ENCODE assay signal across 9 mouse cellular contexts in genomic region chr2:168979742-168980141, GRCm38 (mm10). TPM values are rescaled to one million over a fixed set of nuclear protein-coding genes. Genes with fewer than 3 reads are reported as not detected.
DNase-seq lines count a peak whose midpoint lies in the region; ATAC-seq and TF ChIP-seq lines count a peak whose summit lies in the region.
"Had no signal": no experiment of that assay in that cellular context is flagged by ENCODE, and none has a peak within 500 bp of the region (broad histone marks: within the 10 kb centered on the region; RNA-seq: fewer than 3 reads in every experiment).

No protein-coding gene starts in this region.

- ATAC-seq in limb, embryonic 11.5 days (ENCODE audit: insufficient number of reproducible peaks, low FRiP score, low TSS enrichment, low read depth), result no peak
- ATAC-seq in liver, embryonic 14.5 days (ENCODE audit: insufficient read depth), result no peak
- ATAC-seq in forebrain, embryonic 14.5 days, result no peak

- TF ChIP-seq CTCF in bone marrow, adult 2 months (IDR thresholded peaks at IDR 0.05; ENCODE audit: control insufficient read depth, insufficient read depth, low read length), result 0 out of 2 replicates have a peak, but pooled peaks have one; percentile 17
- TF ChIP-seq CTCF in liver, embryonic 14.5 days (IDR thresholded peaks at IDR 0.05; ENCODE audit: low read depth), result peak; percentile 66

- no peaks in the 10 kb centered on the region for H3K27me3 ChIP-seq in limb, embryonic 11.5 days (ENCODE audit: control insufficient read depth, insufficient read depth, low read length)
- H3K27me3 ChIP-seq in limb, embryonic 10.5 days (ENCODE audit: low read depth, poor library complexity, severe bottlenecking), result no peaks in the 10 kb centered on the region
- no peaks in the 10 kb centered on the region for H3K27me3 ChIP-seq in liver, embryonic 14.5 days (ENCODE audit: control insufficient read depth, insufficient read depth, low read length)
- H3K27me3 ChIP-seq in forebrain, embryonic 14.5 days (replicated peaks; ENCODE audit: control insufficient read depth, insufficient read depth, low read length), result no peaks in the 10 kb centered on the region

- no peak for TF ChIP-seq POLR2A in bone marrow, adult 2 months (IDR thresholded peaks at IDR 0.05; ENCODE audit: borderline replicate concordance, control insufficient read depth, low read depth, low read length)

- no peaks in the 10 kb centered on the region for H3K4me1 ChIP-seq in limb, embryonic 11.5 days (ENCODE audit: control insufficient read depth, insufficient read depth, low read length)
- peaks cover 9% of the 10 kb centered on the region for H3K4me1 ChIP-seq in limb, embryonic 10.5 days
- H3K4me1 ChIP-seq in bone marrow, adult 2 months (ENCODE audit: control insufficient read depth, insufficient read depth, low read length), result no peaks in the 10 kb centered on the region
- no peaks in the 10 kb centered on the region for H3K4me1 ChIP-seq in liver, embryonic 14.5 days (replicated peaks; ENCODE audit: control insufficient read depth in 2 of 2, insufficient read depth in 2 of 2, low read length in 1 of 2)
- no peaks in the 10 kb centered on the region for H3K4me1 ChIP-seq in forebrain, embryonic 14.5 days (ENCODE audit: control insufficient read depth, insufficient read depth, low read length)

- H3K4me2 ChIP-seq in limb, embryonic 11.5 days (ENCODE audit: low read depth, severe bottlenecking), result no peak overlapping the region
- H3K4me2 ChIP-seq in liver, embryonic 14.5 days (ENCODE audit: low read depth), result peak overlapping the region; percentile 32
- H3K4me2 ChIP-seq in forebrain, embryonic 14.5 days (ENCODE audit: low read length), result no peak overlapping the region

- 52% methylated on average over 10 of the region's 11 CpGs for WGBS in limb, embryonic 11.5 days
- WGBS in limb, embryonic 10.5 days, result 46% methylated on average over 11 of the region's 11 CpGs
- 74% methylated on average over 11 of the region's 11 CpGs for WGBS in bone marrow, adult 2 months
- 64% methylated on average over 11 of the region's 11 CpGs for whole genome bisulfite sequencing in liver, embryonic 14.5 days (ENCODE audit: insufficient replicate concordance)
- 60% methylated on average over 11 of the region's 11 CpGs for WGBS in forebrain, embryonic 14.5 days

- no peaks in the 10 kb centered on the region; the same call in 1 of the 2 replicates for H3K9me3 ChIP-seq in limb, embryonic 11.5 days (ENCODE audit: control insufficient read depth, low read length)
- no peaks in the 10 kb centered on the region for H3K9me3 ChIP-seq in limb, embryonic 10.5 days (replicated peaks)
- H3K9me3 ChIP-seq in liver, embryonic 14.5 days (ENCODE audit: control insufficient read depth, low read length), result no peaks in the 10 kb centered on the region
- H3K9me3 ChIP-seq in forebrain, embryonic 14.5 days (replicated peaks; ENCODE audit: control insufficient read depth, low read length), result no peaks in the 10 kb centered on the region

- H3K9ac ChIP-seq in limb, embryonic 11.5 days (ENCODE audit: low read length), result no peak overlapping the region
- H3K9ac ChIP-seq in liver, embryonic 14.5 days (replicated peaks), result no peak overlapping the region
- H3K9ac ChIP-seq in forebrain, embryonic 14.5 days (ENCODE audit: low read length), result no peak overlapping the region

- no peak overlapping the region for H3K27ac ChIP-seq in limb, embryonic 11.5 days (replicated peaks; ENCODE audit: low read depth, low read length)
- H3K27ac ChIP-seq in limb, embryonic 10.5 days, result no peak overlapping the region
- H3K27ac ChIP-seq in bone marrow, adult 2 months (ENCODE audit: control insufficient read depth, insufficient read depth, low read depth, low read length, poor library complexity), result no peak overlapping the region
- no peak overlapping the region for H3K27ac ChIP-seq in liver, embryonic 14.5 days
- H3K27ac ChIP-seq in forebrain, embryonic 14.5 days (ENCODE audit: low read depth, low read length), result no peak overlapping the region

- peak; percentile 37 for DNase-seq in adrenal gland, postnatal 10 days
- no peak for DNase-seq in adrenal gland, adult 18-20 months (ENCODE audit: low spot score in 2 of 2)
- peak; percentile 40 for DNase-seq in limb, embryonic 11.5 days (ENCODE audit: low spot score)
- no peak for DNase-seq in limb, embryonic 10.5 days (ENCODE audit: low spot score)
- DNase-seq in liver, embryonic 14.5 days (ENCODE audit: low read depth in 3 of 3, low spot score in 3 of 3), result peak in 2 of 3 experiments; percentile 16 to 20
- DNase-seq in forebrain, embryonic 14.5 days (ENCODE audit: low spot score), result no peak
- DNase-seq in kidney, postnatal 14 days, result no peak

- no peak overlapping the region for H3K4me3 ChIP-seq in limb, embryonic 11.5 days (ENCODE audit: low read depth, low read length)
- H3K4me3 ChIP-seq in limb, embryonic 10.5 days, result no peak overlapping the region
- H3K4me3 ChIP-seq in bone marrow, adult 2 months (replicated peaks; ENCODE audit: control insufficient read depth, low read depth, low read length), result no peak overlapping the region
- H3K4me3 ChIP-seq in liver, embryonic 14.5 days (ENCODE audit: insufficient read depth in 1 of 2, low read depth in 2 of 2, low read length in 2 of 2), result no peak overlapping the region; a peak in 1 of 4 replicates
- H3K4me3 ChIP-seq in forebrain, embryonic 14.5 days (ENCODE audit: low read depth, low read length), result no peak overlapping the region
- H3K4me3 ChIP-seq: myocyte had no signal

- no peaks in the 10 kb centered on the region for H3K36me3 ChIP-seq in limb, embryonic 11.5 days (ENCODE audit: control insufficient read depth, insufficient read depth, low read length)
- no peaks in the 10 kb centered on the region for H3K36me3 ChIP-seq in limb, embryonic 10.5 days
- H3K36me3 ChIP-seq in liver, embryonic 14.5 days (replicated peaks; ENCODE audit: control insufficient read depth, insufficient read depth, low read depth), result no peaks in the 10 kb centered on the region
- no peaks in the 10 kb centered on the region for H3K36me3 ChIP-seq in forebrain, embryonic 14.5 days (ENCODE audit: control insufficient read depth, insufficient read depth, low read length)

- TF ChIP-seq EP300 in liver, embryonic 14.5 days (IDR thresholded peaks at IDR 0.05; ENCODE audit: low read depth), result no peak

RNA-seq across cellular contexts. Expression of gene Zfp64, which starts 24.4 kb away (rescaled TPM):
- 10 to 100 TPM; 15.7 to 19.7 TPM for total RNA-seq in adrenal gland, postnatal 10 days (2021)
- total RNA-seq in adrenal gland, adult 18-20 months (2021), result 10 to 100 TPM; 13.6 to 15.0 TPM
- polyA plus RNA-seq in limb, embryonic 11.5 days (2014; fragmentation: Nextera tagmentation; extraction: Ambion mirVana), result 45.0 and 45.3 TPM in 2 replicates
- polyA plus RNA-seq in limb, embryonic 10.5 days (2016; fragmentation: Nextera tagmentation; extraction: Ambion mirVana), result 40.4 and 44.3 TPM in 2 replicates
- polyA plus RNA-seq in bone marrow, adult 2 months (2011; ENCODE audit: insufficient read depth, insufficient read length, low replicate concordance, missing spikeins), result 2.9 and 10.7 TPM in 2 replicates
- 7.2 and 7.6 TPM in 2 replicates for polyA plus RNA-seq in liver, embryonic 14.5 days (2012; rRNA removed)
- polyA plus RNA-seq in liver, embryonic 14.5 days (2014; fragmentation: Nextera tagmentation; extraction: Ambion mirVana), result 7.1 and 9.4 TPM in 2 replicates
- polyA plus RNA-seq in forebrain, embryonic 14.5 days (2014; fragmentation: Nextera tagmentation; extraction: Ambion mirVana), result 29.7 and 36.6 TPM in 2 replicates

Comparison
In these comparisons a context has a peak if more than half of its experiments do, and no peak if none do; other contexts are left out.
1. DNase-seq: peak in adrenal gland, postnatal 10 days (single experiment), limb, embryonic 11.5 days (single experiment) and liver, embryonic 14.5 days (2 of 3); none in adrenal gland, adult 18-20 months (0 of 2), limb, embryonic 10.5 days (single experiment), forebrain, embryonic 14.5 days (single experiment) and kidney, postnatal 14 days (single experiment).